Mouse (Mus musculus): Measurements from ENCODE around the gene Mbd3l2. TPM values are rescaled to one million over a fixed set of nuclear protein-coding genes. Genes with fewer than 3 reads are reported as not detected.

Mbd3l2 gene
- polyA plus RNA-seq, 1 experiment from 2014 or later = not detected

Small RNA genes within 50 kb of the gene (microRNA-seq; reads per million reads assigned to microRNA genes)
- not detected for gene Gm22854

Other genes starting within 250 kb of the Mbd3l2 start
- 160 and 165 TPM in 2 replicates for gene Chordc1, start 138.5 kb upstream of the Mbd3l2 start, polyA plus RNA-seq (2016; fragmentation: Nextera tagmentation; extraction: Ambion mirVana)
- 1.5 and 1.6 TPM in 2 replicates for gene Naalad2, start 27.7 kb upstream of the Mbd3l2 start, polyA plus RNA-seq (2016; fragmentation: Nextera tagmentation; extraction: Ambion mirVana)
- not detected in 2 replicates for gene Ubtfl1, start 26.2 kb upstream of the Mbd3l2 start, polyA plus RNA-seq (2016; fragmentation: Nextera tagmentation; extraction: Ambion mirVana)
- gene Zfp558, start 47.6 kb downstream of the Mbd3l2 start, polyA plus RNA-seq (2016; fragmentation: Nextera tagmentation; extraction: Ambion mirVana) = 10.0 and 11.5 TPM in 2 replicates
- not detected in 2 replicates for gene Mbd3l1, start 47.7 kb downstream of the Mbd3l2 start, polyA plus RNA-seq (2016; fragmentation: Nextera tagmentation; extraction: Ambion mirVana)
- gene Muc16, start 243.9 kb downstream of the Mbd3l2 start, polyA plus RNA-seq (2016; fragmentation: Nextera tagmentation; extraction: Ambion mirVana) = not detected in 2 replicates

Measured in embryonic facial prominence, embryonic 10.5 days (tissue).